Mouse (Mus musculus) urinary bladder, postnatal 10 days (tissue): ENCODE results near the gene Tcfl5.

Source experiments
- DNase-seq: peaks from one replicate; pipeline ENCODE4 v3.0.0; 2022; ENCODE audit warnings: low spot score

Tcfl5 gene

GRCm38 (mm10) chr2:180598157-180598705, 44.3 kb downstream of the Tcfl5 start:
- no peak for DNase-seq

- DNase-seq: no peak
Measured at GRCm38 (mm10) chr2:180597490-180597889, 45.0 kb downstream of the Tcfl5 start, which contains the start of gene Col9a3. TSS of gene Col9a3 (plus strand) at chr2:180597790.

- peak; percentile 28 for DNase-seq
Measured at GRCm38 (mm10) chr2:180589123-180589831, 53.2 kb downstream of the Tcfl5 start, which contains the start of gene Ogfr. TSS of gene Ogfr (plus strand) at chr2:180589245.

- no peak for DNase-seq
Measured at GRCm38 (mm10) chr2:180588736-180589122, 53.8 kb downstream of the Tcfl5 start.

GRCm38 (mm10) chr2:180583154-180583507, 59.4 kb downstream of the Tcfl5 start:
- no peak for DNase-seq

- peak; percentile 94 for DNase-seq
Measured at GRCm38 (mm10) chr2:180582481-180583153, 59.9 kb downstream of the Tcfl5 start.

GRCm38 (mm10) chr2:180581002-180581401, 61.5 kb downstream of the Tcfl5 start, which contains the start of gene Mrgbp:
TSS of gene Mrgbp (plus strand) at chr2:180581304.
- no peak for DNase-seq

GRCm38 (mm10) chr2:180578686-180579085, 63.8 kb downstream of the Tcfl5 start:
- DNase-seq: peak; percentile 41

- DNase-seq: no peak
Measured at GRCm38 (mm10) chr2:180576482-180576881, 66.0 kb downstream of the Tcfl5 start.
